12 mouse cellular contexts compared by ENCODE assay signal in genomic region chr19:53128494-53129337, GRCm38 (mm10). TPM values are rescaled to one million over a fixed set of nuclear protein-coding genes. Genes with fewer than 3 reads are reported as not detected.
DNase-seq lines count a peak whose midpoint lies in the region; ATAC-seq and TF ChIP-seq lines count a peak whose summit lies in the region.
"Had no signal": no experiment of that assay in that cellular context is flagged by ENCODE, and none has a peak within 500 bp of the region (broad histone marks: within the 10 kb centered on the region; RNA-seq: fewer than 3 reads in every experiment).

No protein-coding gene starts in this region.

- TF ChIP-seq CTCF in kidney, postnatal 0 days (IDR thresholded peaks at IDR 0.05; ENCODE audit: low read depth): no peak

- H3K9ac ChIP-seq in kidney, postnatal 0 days (ENCODE audit: low read depth, low read length): no peak overlapping the region
- H3K9ac ChIP-seq in liver, embryonic 15.5 days: no peak overlapping the region
- no peak overlapping the region for H3K9ac ChIP-seq in midbrain, embryonic 11.5 days (ENCODE audit: low read length)

- WGBS in kidney, postnatal 0 days: 41% methylated on average over 13 of the region's 13 CpGs
- WGBS in heart, embryonic 10.5 days: 10% methylated on average over 13 of the region's 13 CpGs
- 16% methylated on average over 13 of the region's 13 CpGs for WGBS in liver, embryonic 15.5 days (ENCODE audit: insufficient replicate concordance)
- 60% methylated on average over 13 of the region's 13 CpGs for WGBS in midbrain, embryonic 11.5 days

- H3K4me2 ChIP-seq in kidney, postnatal 0 days (ENCODE audit: low read length): no peak overlapping the region
- peak overlapping the region; percentile 27 for H3K4me2 ChIP-seq in liver, embryonic 15.5 days
- H3K4me2 ChIP-seq in midbrain, embryonic 11.5 days: no peak overlapping the region

- H3K4me1 ChIP-seq in kidney, postnatal 0 days (replicated peaks; ENCODE audit: insufficient read depth, low read length): peaks cover 12% of the 10 kb centered on the region
- peaks cover 51% of the 10 kb centered on the region for H3K4me1 ChIP-seq in heart, embryonic 10.5 days
- H3K4me1 ChIP-seq in liver, embryonic 15.5 days (replicated peaks): peaks cover 44% of the 10 kb centered on the region
- H3K4me1 ChIP-seq in midbrain, embryonic 11.5 days (ENCODE audit: control insufficient read depth, insufficient read depth, low read length): peaks cover 6% of the 10 kb centered on the region; the same call in 1 of the 2 replicates

- peak overlapping the region; percentile 56 for H3K27ac ChIP-seq in kidney, postnatal 0 days
- H3K27ac ChIP-seq in heart, embryonic 10.5 days: peak overlapping the region; percentile 60
- H3K27ac ChIP-seq in liver, embryonic 15.5 days (replicated peaks): 0 out of 2 replicates have a peak overlapping the region, but pooled peaks have one; percentile 51
- H3K27ac ChIP-seq in midbrain, embryonic 11.5 days (ENCODE audit: low read depth, low read length): no peak overlapping the region
- H3K27ac ChIP-seq: hindbrain, embryonic 10.5 days had no signal

- no peak for ATAC-seq in kidney, postnatal 0 days (replicated peaks; ENCODE audit: low FRiP score, low read depth)
- ATAC-seq in liver, embryonic 15.5 days (ENCODE audit: insufficient read depth): no peak
- peak; percentile 90 for ATAC-seq in monocyte, adult 5-6 weeks (replicated peaks; ENCODE audit: insufficient number of reproducible peaks, low FRiP score, low TSS enrichment, poor library complexity, severe bottlenecking)
- no peak for ATAC-seq in CD4-positive, CD25-positive, alpha-beta regulatory T cell, adult 4 months
- no peak for ATAC-seq in midbrain, embryonic 11.5 days (ENCODE audit: low FRiP score)

- no peaks in the 10 kb centered on the region for H3K36me3 ChIP-seq in kidney, postnatal 0 days (ENCODE audit: insufficient read depth, low read length)
- H3K36me3 ChIP-seq in heart, embryonic 10.5 days: no peaks in the 10 kb centered on the region
- no peaks in the 10 kb centered on the region for H3K36me3 ChIP-seq in liver, embryonic 15.5 days (replicated peaks)
- H3K36me3 ChIP-seq in midbrain, embryonic 11.5 days (ENCODE audit: control insufficient read depth, insufficient read depth, low read length): no peaks in the 10 kb centered on the region
- H3K36me3 ChIP-seq: hindbrain, embryonic 10.5 days had no signal

- H3K9me3 ChIP-seq in kidney, postnatal 0 days (replicated peaks; ENCODE audit: low read length): no peaks in the 10 kb centered on the region
- H3K9me3 ChIP-seq in heart, embryonic 10.5 days: no peaks in the 10 kb centered on the region
- no peaks in the 10 kb centered on the region for H3K9me3 ChIP-seq in liver, embryonic 15.5 days (replicated peaks)
- H3K9me3 ChIP-seq in midbrain, embryonic 11.5 days (ENCODE audit: control insufficient read depth, low read length): no peaks in the 10 kb centered on the region
- H3K9me3 ChIP-seq: hindbrain, embryonic 10.5 days had no signal

- DNase-seq in kidney, postnatal 0 days (ENCODE audit: low spot score): no peak
- DNase-seq in kidney, postnatal 14 days: no peak
- peak; percentile 86 for DNase-seq in heart, embryonic 10.5 days (ENCODE audit: low spot score)
- no peak for DNase-seq in gastrocnemius, adult 8-10 months (ENCODE audit: low spot score in 2 of 2)
- DNase-seq in midbrain, embryonic 11.5 days (ENCODE audit: low spot score, missing footprints): no peak
- DNase-seq: cerebellum, adult 18-20 months; midbrain, embryonic 14.5 days had no signal

- no peaks in the 10 kb centered on the region for H3K27me3 ChIP-seq in kidney, postnatal 0 days (ENCODE audit: insufficient read depth, low read length)
- no peaks in the 10 kb centered on the region for H3K27me3 ChIP-seq in heart, embryonic 10.5 days (ENCODE audit: insufficient read depth, poor library complexity, severe bottlenecking)
- H3K27me3 ChIP-seq in liver, embryonic 15.5 days: 0 out of 2 replicates have a peak, but pooled peaks cover 12% of the 10 kb centered on the region
- H3K27me3 ChIP-seq in midbrain, embryonic 11.5 days (ENCODE audit: control insufficient read depth, insufficient read depth, low read length): no peaks in the 10 kb centered on the region

- H3K4me3 ChIP-seq in kidney, postnatal 0 days (replicated peaks; ENCODE audit: low read depth, low read length): no peak overlapping the region
- peak overlapping the region; percentile 34 for H3K4me3 ChIP-seq in heart, embryonic 10.5 days
- H3K4me3 ChIP-seq in liver, embryonic 15.5 days (replicated peaks): no peak overlapping the region
- no peak overlapping the region for H3K4me3 ChIP-seq in midbrain, embryonic 11.5 days (ENCODE audit: low read depth, low read length)
- H3K4me3 ChIP-seq: erythroblast, embryonic 14.5 days; hindbrain, embryonic 10.5 days had no signal

RNA-seq across cellular contexts. Expression of gene Add3, which starts 11.5 kb away (rescaled TPM):
- polyA plus RNA-seq in kidney, postnatal 0 days (2015; fragmentation: Nextera tagmentation; extraction: Ambion mirVana): 66.5 and 72.9 TPM in 2 replicates
- 128 and 173 TPM in 2 replicates for polyA plus RNA-seq in heart, embryonic 10.5 days (2016; fragmentation: Nextera tagmentation; extraction: Ambion mirVana)
- polyA plus RNA-seq in liver, embryonic 15.5 days (2015; fragmentation: Nextera tagmentation; extraction: Ambion mirVana): 26.2 and 28.3 TPM in 2 replicates
- 301 to 321 TPM (median 307 TPM) in 3 replicates for total RNA-seq in monocyte, adult 5-6 weeks (2017)
- total RNA-seq in gastrocnemius, adult 8-10 months (2022): 10 to 100 TPM; 17.4 to 25.8 (median 20.8) TPM
- 100 to 1,000 TPM; 128 to 172 TPM for polyA plus RNA-seq in CD4-positive, CD25-positive, alpha-beta regulatory T cell, adult 4 months (2017; shearing (Covaris generic))
- 49.7 and 53.8 TPM in 2 replicates for polyA plus RNA-seq in midbrain, embryonic 11.5 days (2014; fragmentation: Nextera tagmentation; extraction: Ambion mirVana)
